Mouse (Mus musculus): Measurements from ENCODE around the gene Slc2a12. TPM values are rescaled to one million over a fixed set of nuclear protein-coding genes. Genes with fewer than 3 reads are reported as not detected.

Slc2a12 gene
- polyA plus RNA-seq, 2 experiments: 0.03 TPM; not detected in 1

GRCm38 (mm10) chr10:22628832-22629231 lies 16.0 kb upstream of the Slc2a12 start:
- no peak for ATAC-seq (ENCODE audit: insufficient read depth)
- Histone ChIP-seq H3K4me3 (ENCODE audit: insufficient read depth in 1 of 2, low read depth in 2 of 2, low read length in 2 of 2) (no peak overlapping the region), H3K27ac (no peak overlapping the region), H3K9me3 (ENCODE audit: control insufficient read depth, low read length) (no peaks in the 10 kb centered on the region), H3K4me1 (replicated peaks; ENCODE audit: control insufficient read depth in 2 of 2, insufficient read depth in 2 of 2, low read length in 1 of 2) (no peaks in the 10 kb centered on the region), H3K4me2 (ENCODE audit: low read depth) (no peak overlapping the region), H3K36me3 (replicated peaks; ENCODE audit: control insufficient read depth, insufficient read depth, low read depth) (no peaks in the 10 kb centered on the region), H3K27me3 (ENCODE audit: control insufficient read depth, insufficient read depth, low read length) (no peaks in the 10 kb centered on the region), H3K9ac (replicated peaks) (no peak overlapping the region)
- no peak for DNase-seq (ENCODE audit: low read depth in 3 of 3, low spot score in 3 of 3)
- 43% methylated on average over 1 of the region's 1 CpGs for WGBS (ENCODE audit: insufficient replicate concordance)
- TF ChIP-seq EP300 (IDR thresholded peaks at IDR 0.05; ENCODE audit: low read depth): no peak
- no peak for TF ChIP-seq CTCF (IDR thresholded peaks at IDR 0.05; ENCODE audit: low read depth)

- H3K27me3 ChIP-seq (ENCODE audit: control insufficient read depth, insufficient read depth, low read length): no peaks in the 10 kb centered on the region
- WGBS (ENCODE audit: insufficient replicate concordance): 22% methylated on average over 4 of the region's 4 CpGs
- DNase-seq (ENCODE audit: low read depth in 3 of 3, low spot score in 3 of 3) (no peak), ATAC-seq (ENCODE audit: insufficient read depth) (no peak)
- H3K4me3 ChIP-seq (ENCODE audit: insufficient read depth in 1 of 2, low read depth in 2 of 2, low read length in 2 of 2): no peak overlapping the region
- no peak overlapping the region for H3K9ac ChIP-seq (replicated peaks)
- H3K9me3 ChIP-seq (ENCODE audit: control insufficient read depth, low read length): no peaks in the 10 kb centered on the region
- no peaks in the 10 kb centered on the region for H3K36me3 ChIP-seq (replicated peaks; ENCODE audit: control insufficient read depth, insufficient read depth, low read depth)
- no peak for TF ChIP-seq EP300 (IDR thresholded peaks at IDR 0.05; ENCODE audit: low read depth)
- no peak for TF ChIP-seq CTCF (IDR thresholded peaks at IDR 0.05; ENCODE audit: low read depth)
- no peaks in the 10 kb centered on the region for H3K4me1 ChIP-seq (replicated peaks; ENCODE audit: control insufficient read depth in 2 of 2, insufficient read depth in 2 of 2, low read length in 1 of 2)
- no peak overlapping the region for H3K27ac ChIP-seq
- H3K4me2 ChIP-seq (ENCODE audit: low read depth): no peak overlapping the region
Observed at GRCm38 (mm10) chr10:22631103-22631502, 13.7 kb upstream of the Slc2a12 start.

GRCm38 (mm10) chr10:22631528-22631927 lies 13.3 kb upstream of the Slc2a12 start:
- Histone ChIP-seq H3K9ac (replicated peaks) (no peak overlapping the region), H3K9me3 (ENCODE audit: control insufficient read depth, low read length) (no peaks in the 10 kb centered on the region), H3K4me1 (replicated peaks; ENCODE audit: control insufficient read depth in 2 of 2, insufficient read depth in 2 of 2, low read length in 1 of 2) (no peaks in the 10 kb centered on the region), H3K36me3 (replicated peaks; ENCODE audit: control insufficient read depth, insufficient read depth, low read depth) (no peaks in the 10 kb centered on the region), H3K4me2 (ENCODE audit: low read depth) (no peak overlapping the region), H3K27me3 (ENCODE audit: control insufficient read depth, insufficient read depth, low read length) (no peaks in the 10 kb centered on the region), H3K4me3 (ENCODE audit: insufficient read depth in 1 of 2, low read depth in 2 of 2, low read length in 2 of 2) (no peak overlapping the region), H3K27ac (no peak overlapping the region)
- no peak for TF ChIP-seq CTCF (IDR thresholded peaks at IDR 0.05; ENCODE audit: low read depth)
- no peak for TF ChIP-seq EP300 (IDR thresholded peaks at IDR 0.05; ENCODE audit: low read depth)
- DNase-seq (ENCODE audit: low read depth in 3 of 3, low spot score in 3 of 3): no peak
- no peak for ATAC-seq (ENCODE audit: insufficient read depth)
- 56% methylated on average over 7 of the region's 7 CpGs for WGBS (ENCODE audit: insufficient replicate concordance)

- H3K27ac ChIP-seq: no peak overlapping the region
- no peaks in the 10 kb centered on the region for H3K4me1 ChIP-seq (replicated peaks; ENCODE audit: control insufficient read depth in 2 of 2, insufficient read depth in 2 of 2, low read length in 1 of 2)
- WGBS (ENCODE audit: insufficient replicate concordance): 55% methylated on average over 4 of the region's 4 CpGs
- no peak overlapping the region for H3K4me3 ChIP-seq (ENCODE audit: insufficient read depth in 1 of 2, low read depth in 2 of 2, low read length in 2 of 2)
- H3K9ac ChIP-seq (replicated peaks): no peak overlapping the region
- no peak for ATAC-seq (ENCODE audit: insufficient read depth)
- no peak overlapping the region for H3K4me2 ChIP-seq (ENCODE audit: low read depth)
- no peak for DNase-seq (ENCODE audit: low read depth in 3 of 3, low spot score in 3 of 3)
- TF ChIP-seq EP300 (IDR thresholded peaks at IDR 0.05; ENCODE audit: low read depth) (no peak), CTCF (IDR thresholded peaks at IDR 0.05; ENCODE audit: low read depth) (no peak)
- no peaks in the 10 kb centered on the region for H3K9me3 ChIP-seq (ENCODE audit: control insufficient read depth, low read length)
- H3K36me3 ChIP-seq (replicated peaks; ENCODE audit: control insufficient read depth, insufficient read depth, low read depth): no peaks in the 10 kb centered on the region
- H3K27me3 ChIP-seq (ENCODE audit: control insufficient read depth, insufficient read depth, low read length): no peaks in the 10 kb centered on the region
Observed at GRCm38 (mm10) chr10:22631956-22632355, 12.9 kb upstream of the Slc2a12 start.

GRCm38 (mm10) chr10:22633406-22634306 lies 11.2 kb upstream of the Slc2a12 start:
- 35% methylated on average over 6 of the region's 6 CpGs for WGBS (ENCODE audit: insufficient replicate concordance)
- H3K27me3 ChIP-seq (ENCODE audit: control insufficient read depth, insufficient read depth, low read length): no peaks in the 10 kb centered on the region

More at GRCm38 (mm10) chr10:22633406-22634306, 11.2 kb upstream of the Slc2a12 start:
- Histone ChIP-seq H3K4me2 (ENCODE audit: low read depth) (no peak overlapping the region), H3K9ac (replicated peaks) (no peak overlapping the region), H3K4me3 (ENCODE audit: insufficient read depth in 1 of 2, low read depth in 2 of 2, low read length in 2 of 2) (no peak overlapping the region), H3K36me3 (replicated peaks; ENCODE audit: control insufficient read depth, insufficient read depth, low read depth) (no peaks in the 10 kb centered on the region), H3K27ac (no peak overlapping the region), H3K9me3 (ENCODE audit: control insufficient read depth, low read length) (no peaks in the 10 kb centered on the region), H3K4me1 (replicated peaks; ENCODE audit: control insufficient read depth in 2 of 2, insufficient read depth in 2 of 2, low read length in 1 of 2) (no peaks in the 10 kb centered on the region)
- DNase-seq (ENCODE audit: low read depth in 3 of 3, low spot score in 3 of 3) (no peak), ATAC-seq (ENCODE audit: insufficient read depth) (no peak)
- no peak for TF ChIP-seq EP300 (IDR thresholded peaks at IDR 0.05; ENCODE audit: low read depth)
- no peak for TF ChIP-seq CTCF (IDR thresholded peaks at IDR 0.05; ENCODE audit: low read depth)

Data from liver, embryonic 14.5 days (tissue).